Mouse (Mus musculus) liver, embryonic 14.5 days (tissue): Measurements from ENCODE around the gene Cux1.

Experiments used
- CTCF ChIP-seq: IDR thresholded peaks from 2 replicates; pipeline ENCODE4 v1.5.1; 2016; ENCODE audit warnings: antibody characterized with exemption, low read depth, control low read depth
- EP300 ChIP-seq: IDR thresholded peaks from 2 replicates; pipeline ENCODE4 v1.6.1; 2016; ENCODE audit warnings: antibody characterized with exemption, low read depth

DNA sequence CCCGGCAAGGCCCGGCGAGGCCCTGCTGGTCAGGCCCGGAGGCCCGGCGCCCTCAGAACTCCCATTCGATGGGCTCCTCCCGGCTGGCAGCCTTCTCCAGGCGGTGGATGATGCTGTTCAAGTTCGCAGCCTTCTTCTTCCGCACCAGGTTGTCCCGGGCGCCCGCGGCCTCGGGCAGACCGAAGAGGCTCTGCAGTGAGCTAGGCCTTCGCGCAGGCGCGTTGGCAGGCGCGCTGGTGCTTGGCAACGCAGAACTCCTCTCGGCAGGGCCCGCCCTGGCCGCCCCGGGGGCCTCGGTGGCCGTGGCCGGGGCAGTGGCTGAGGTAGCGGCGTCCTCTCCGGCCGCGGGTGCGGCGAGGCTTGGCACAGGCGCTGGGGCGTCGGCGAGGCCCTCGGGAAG is 292.6 kb downstream of the Cux1 start:
- TF ChIP-seq CTCF (no peak), EP300 (no peak)
